ENCODE assay signal across 19 mouse cellular contexts in the genomic region with DNA sequence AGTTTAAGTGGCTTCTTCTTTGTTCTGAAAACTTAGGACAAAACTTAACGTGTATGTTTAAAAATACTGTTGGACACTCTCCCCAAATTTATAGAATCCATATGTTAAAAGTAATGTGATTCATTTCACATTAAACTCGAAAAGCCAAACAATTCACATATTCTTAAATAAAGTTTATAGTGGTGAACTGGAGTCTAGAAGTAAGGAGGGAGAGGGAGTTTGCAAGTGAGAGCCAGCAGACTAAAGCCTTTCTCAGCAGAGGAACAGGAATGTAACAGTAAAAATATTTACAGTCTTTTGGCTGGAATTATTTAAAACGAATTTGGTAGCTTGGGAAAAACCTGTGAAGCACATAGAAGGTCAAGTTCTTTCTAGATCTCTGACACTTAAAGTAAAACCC. TPM values are rescaled to one million over a fixed set of nuclear protein-coding genes. Genes with fewer than 3 reads are reported as not detected.
"Had no signal": no experiment of that assay in that cellular context is flagged by ENCODE, and none has a peak within 500 bp of the region (broad histone marks: within the 10 kb centered on the region; RNA-seq: fewer than 3 reads in every experiment).

No protein-coding gene starts in this region.

- H3K4me3 ChIP-seq: liver, embryonic 15.5 days; megakaryocyte, embryonic 14.5 days; midbrain, embryonic 15.5 days; neural tube, embryonic 12.5 days had no signal

- H3K4me2 ChIP-seq: liver, embryonic 11.5 days; liver, embryonic 15.5 days; midbrain, embryonic 11.5 days; midbrain, embryonic 15.5 days; neural tube, embryonic 12.5 days had no signal

- ATAC-seq: midbrain, embryonic 15.5 days had no signal

- H3K4me1 ChIP-seq: liver, embryonic 15.5 days; megakaryocyte, embryonic 14.5 days; midbrain, embryonic 15.5 days; neural tube, embryonic 12.5 days had no signal

- H3K36me3 ChIP-seq: liver, embryonic 15.5 days; midbrain, embryonic 15.5 days; neural tube, embryonic 12.5 days had no signal

- H3K9me3 ChIP-seq: liver, embryonic 15.5 days; midbrain, embryonic 15.5 days; neural tube, embryonic 12.5 days had no signal

- H3K27me3 ChIP-seq: liver, embryonic 15.5 days; megakaryocyte, embryonic 14.5 days; midbrain, embryonic 15.5 days; neural tube, embryonic 12.5 days had no signal

- H3K27ac ChIP-seq: liver, embryonic 15.5 days; macrophage; midbrain, embryonic 15.5 days; neural tube, embryonic 12.5 days had no signal

- DNase-seq: kidney, adult 11 months; kidney, adult 9 months; kidney, postnatal 14 days; left cerebral cortex, postnatal 4 days; lung, adult 2 months; lung, postnatal 14 days; retina, postnatal 1 day; right cerebral cortex, postnatal 4 days; spleen, adult 18-20 months; thymus, adult 18-20 months; thymus, postnatal 14 days had no signal

- H3K9ac ChIP-seq: liver, embryonic 15.5 days; midbrain, embryonic 15.5 days; neural tube, embryonic 12.5 days had no signal

RNA-seq across cellular contexts. Expression of gene Kera, which starts 15.6 kb away (rescaled TPM):
- polyA plus RNA-seq: large intestine, adult 2 months; lung, adult 2 months; macrophage had no signal

RNA-seq across cellular contexts. Expression of gene Lum, which starts 26.1 kb away (rescaled TPM):
- polyA plus RNA-seq: macrophage had no signal

RNA-seq across cellular contexts. Expression of gene Epyc, which starts 52.8 kb away (rescaled TPM):
- polyA plus RNA-seq: macrophage had no signal
